Mouse (Mus musculus) adrenal gland, postnatal 10 days (tissue): ENCODE measurements around the gene Btnl1. TPM values are rescaled to one million over a fixed set of nuclear protein-coding genes. Genes with fewer than 3 reads are reported as not detected.

Experiments
- DNase-seq: peaks from one replicate; pipeline ENCODE4 v3.0.0; 2021; ENCODE audit warnings: mixed read lengths
- total RNA-seq, 2 experiments: library from RNA; stranded (reverse); gene quantifications; 2 replicates each; pipeline ENCODE4 v1.2.3; 2021

The Btnl1 gene
- total RNA-seq, 2 experiments from 2014 or later, result not detected

- no peak for DNase-seq
These were observed 7.8 kb downstream of the Btnl1 start for GRCm38 (mm10) chr17:34384699-34385098.

- DNase-seq, result no peak
These were observed 9.7 kb downstream of the Btnl1 start for GRCm38 (mm10) chr17:34386656-34387055.

GRCm38 (mm10) chr17:34388513-34388912, 11.6 kb downstream of the Btnl1 start:
- DNase-seq, result peak; percentile 65

- DNase-seq, result no peak
These were observed 14.6 kb downstream of the Btnl1 start for GRCm38 (mm10) chr17:34391507-34391906.

- peak; percentile 52 for DNase-seq
These were observed 15.4 kb downstream of the Btnl1 start for GRCm38 (mm10) chr17:34392321-34392720.

GRCm38 (mm10) chr17:34397357-34397756, 20.4 kb downstream of the Btnl1 start:
- peak; percentile 6 for DNase-seq

- peak; percentile 66 for DNase-seq
These were observed 21.3 kb downstream of the Btnl1 start for GRCm38 (mm10) chr17:34398058-34398710.

GRCm38 (mm10) chr17:34398711-34399393, 21.9 kb downstream of the Btnl1 start, which contains the start of gene BC051142:
Gene BC051142, plus strand, starts transcription at chr17:34398820.
- peak; percentile 88 for DNase-seq

- DNase-seq, result no peak
These were observed 22.4 kb downstream of the Btnl1 start for GRCm38 (mm10) chr17:34399394-34399715.

GRCm38 (mm10) chr17:34411117-34411516, 34.2 kb downstream of the Btnl1 start:
- peak; percentile 82 for DNase-seq

- no peak for DNase-seq
These were observed 43.1 kb downstream of the Btnl1 start for GRCm38 (mm10) chr17:34420014-34420413.

GRCm38 (mm10) chr17:34427597-34427996, 50.7 kb downstream of the Btnl1 start:
- no peak for DNase-seq

Other genes starting within 250 kb of the Btnl1 start
- 1 to 10 TPM; 4.5 to 4.8 TPM for gene H2-DMb2, start 233.8 kb upstream of the Btnl1 start, total RNA-seq
- 1 to 10 TPM; 3.6 to 5.8 TPM for gene H2-DMb1, start 224.1 kb upstream of the Btnl1 start, total RNA-seq
- gene Tap1, start 189.6 kb upstream of the Btnl1 start, total RNA-seq, result 10 to 100 TPM; 11.9 to 15.5 TPM
- gene Psmb9, start 189.4 kb upstream of the Btnl1 start, total RNA-seq, result 10 to 100 TPM; 13.5 to 18.2 TPM
- 10 to 100 TPM; 22.8 to 29.1 TPM for gene Psmb8, start 179.4 kb upstream of the Btnl1 start, total RNA-seq
- gene Tap2, start 173.6 kb upstream of the Btnl1 start, total RNA-seq, result 10 to 100 TPM; 32.8 to 35.0 TPM
- 1 to 10 TPM; 2.7 to 3.5 TPM for gene H2-Ob, start 138.2 kb upstream of the Btnl1 start, total RNA-seq
- 10 to 100 TPM; 27.9 to 36.1 TPM for gene H2-Ab1, start 119.4 kb upstream of the Btnl1 start, total RNA-seq
- 10 to 100 TPM; 40.5 to 44.8 TPM for gene H2-Aa, start 89.3 kb upstream of the Btnl1 start, total RNA-seq
- 10 to 100 TPM; 33.3 to 37.7 TPM for gene H2-Eb1, start 71.3 kb upstream of the Btnl1 start, total RNA-seq
- under 1 TPM; 0.21 to 0.39 TPM for gene H2-Eb2, start 51.5 kb upstream of the Btnl1 start, total RNA-seq
- gene Btnl2, start 22.3 kb upstream of the Btnl1 start, total RNA-seq, result under 1 TPM; 0.48 to 0.66 TPM
- 1 to 10 TPM; 1.5 to 3.6 TPM for gene BC051142, start 21.7 kb downstream of the Btnl1 start, total RNA-seq
- gene Btnl4, start 100.2 kb downstream of the Btnl1 start, total RNA-seq, result not detected
- gene Btnl6, start 140.2 kb downstream of the Btnl1 start, total RNA-seq, result not detected
- gene Notch4, start 187.1 kb downstream of the Btnl1 start, total RNA-seq, result 10 to 100 TPM; 34.9 to 36.3 TPM
- 10 to 100 TPM; 11.0 to 12.1 TPM for gene Gpsm3, start 212.7 kb downstream of the Btnl1 start, total RNA-seq
- gene Pbx2, start 214.1 kb downstream of the Btnl1 start, total RNA-seq, result 10 to 100 TPM; 39.0 to 52.4 TPM
- 1 to 10 TPM; 2.0 to 4.3 TPM for gene Ager, start 220.7 kb downstream of the Btnl1 start, total RNA-seq
- gene Rnf5, start 226.6 kb downstream of the Btnl1 start, total RNA-seq, result 10 to 100 TPM; 70.4 to 71.5 TPM
- gene Agpat1, start 227.1 kb downstream of the Btnl1 start, total RNA-seq, result 10 to 100 TPM; 92.7 TPM
- 1 to 10 TPM; 6.1 to 9.9 TPM for gene Egfl8, start 238.8 kb downstream of the Btnl1 start, total RNA-seq